Mouse (Mus musculus): ENCODE measurements around the gene Cldn11.

Gene Cldn11

GRCm38 (mm10) chr3:31161336-31161735 is 11.6 kb downstream of the Cldn11 start:
- DNase-seq (ENCODE audit: low read depth): no peak

- no peak for DNase-seq (ENCODE audit: low read depth)
These were observed 13.1 kb downstream of the Cldn11 start for GRCm38 (mm10) chr3:31162860-31163259.

- DNase-seq (ENCODE audit: low read depth): no peak
These were observed 16.1 kb downstream of the Cldn11 start for GRCm38 (mm10) chr3:31165803-31166202.

- no peak for DNase-seq (ENCODE audit: low read depth)
These were observed 16.7 kb downstream of the Cldn11 start for GRCm38 (mm10) chr3:31166365-31166871.

GRCm38 (mm10) chr3:31190342-31190741 is 40.6 kb downstream of the Cldn11 start:
- DNase-seq (ENCODE audit: low read depth): no peak

GRCm38 (mm10) chr3:31191402-31191801 is 41.7 kb downstream of the Cldn11 start:
- no peak for DNase-seq (ENCODE audit: low read depth)

GRCm38 (mm10) chr3:31199162-31199877 is 49.6 kb downstream of the Cldn11 start:
- DNase-seq (ENCODE audit: low read depth): no peak

GRCm38 (mm10) chr3:31203947-31204346 is 54.2 kb downstream of the Cldn11 start:
- no peak for DNase-seq (ENCODE audit: low read depth)

- no peak for DNase-seq (ENCODE audit: low read depth)
These were observed 55.4 kb downstream of the Cldn11 start for GRCm38 (mm10) chr3:31205167-31205566.

- DNase-seq (ENCODE audit: low read depth): no peak
These were observed 58.3 kb downstream of the Cldn11 start for GRCm38 (mm10) chr3:31208046-31208445.

GRCm38 (mm10) chr3:31208458-31208994 is 58.8 kb downstream of the Cldn11 start:
- DNase-seq (ENCODE audit: low read depth): no peak

GRCm38 (mm10) chr3:31209001-31209400 is 59.3 kb downstream of the Cldn11 start:
- DNase-seq (ENCODE audit: low read depth): no peak

- no peak for DNase-seq (ENCODE audit: low read depth)
These were observed 62.7 kb downstream of the Cldn11 start for GRCm38 (mm10) chr3:31212205-31213038.

GRCm38 (mm10) chr3:31213802-31214201 is 64.1 kb downstream of the Cldn11 start:
- no peak for DNase-seq (ENCODE audit: low read depth)

Measured in c-Kit-positive CD71-negative TER-119-negative erythroid progenitor cells, embryonic 14.5 days (primary cell).